Mouse (Mus musculus) midbrain, embryonic 15.5 days (tissue): ENCODE data around the gene Plcg2. TPM values are rescaled to one million over a fixed set of nuclear protein-coding genes. Genes with fewer than 3 reads are reported as not detected.
A peak's percentile ranks its signal among the peaks of the same experiment; 100 is the strongest.

Experiments
- ATAC-seq: fragments of 200-750 bp; cut with Nextera tagmentation; replicated peaks from 2 replicates; pipeline ENCODE4 v1.8.0; 2017; ENCODE audit warnings: moderate TSS enrichment
- H3K27ac ChIP-seq: fragments of 300-500 bp; sonication (generic); 2 replicates; pipeline ENCODE4 v1.5.1; 2015; ENCODE audit warnings: mild to moderate bottlenecking, inconsistent platforms
- H3K27me3 ChIP-seq: fragments of 300-500 bp; sonication (generic); replicated peaks from 2 replicates; pipeline ENCODE4 v1.6.1; 2015; ENCODE audit warnings: inconsistent platforms
- H3K36me3 ChIP-seq: fragments of 300-500 bp; sonication (generic); replicated peaks from 2 replicates; pipeline ENCODE4 v1.6.1; 2015; ENCODE audit warnings: inconsistent platforms
- H3K4me1 ChIP-seq: fragments of 300-500 bp; sonication (generic); 2 replicates; pipeline ENCODE4 v1.6.1; 2015; ENCODE audit warnings: inconsistent platforms
- H3K4me2 ChIP-seq: fragments of 300-500 bp; sonication (generic); 2 replicates; pipeline ENCODE4 v1.6.1; 2015; ENCODE audit warnings: inconsistent platforms, mild to moderate bottlenecking, moderate library complexity
- H3K4me3 ChIP-seq: fragments of 300-500 bp; sonication (generic); 2 replicates; pipeline ENCODE4 v1.5.1; 2015; ENCODE audit warnings: mild to moderate bottlenecking, inconsistent platforms
- H3K9ac ChIP-seq: fragments of 300-500 bp; sonication (generic); 2 replicates; pipeline ENCODE4 v1.6.1; 2015; ENCODE audit warnings: mild to moderate bottlenecking, inconsistent platforms
- H3K9me3 ChIP-seq: fragments of 300-500 bp; sonication (generic); 2 replicates; pipeline ENCODE4 v1.6.1; 2016; ENCODE audit warnings: inconsistent platforms
- whole genome bisulfite sequencing: fragments of 180-500 bp; shearing (Covaris S2); methylation state at CpG from one replicate; pipeline ENCODE4 v1.1.7; 2015; ENCODE audit warnings: mixed read lengths; 5-methylcytosine and 5-hydroxymethylcytosine counted together
- polyA plus RNA-seq: library from polyadenylated mRNA; unstranded; fragments of >200 nt; fragmentation: Nextera tagmentation; extraction: Ambion mirVana; gene quantifications from 2 replicates; pipeline ENCODE4 v1.2.1, GENCODE M21; 2015

Plcg2 gene
- polyA plus RNA-seq, 1 experiment from 2014 or later, result 0.90 TPM

DNA sequence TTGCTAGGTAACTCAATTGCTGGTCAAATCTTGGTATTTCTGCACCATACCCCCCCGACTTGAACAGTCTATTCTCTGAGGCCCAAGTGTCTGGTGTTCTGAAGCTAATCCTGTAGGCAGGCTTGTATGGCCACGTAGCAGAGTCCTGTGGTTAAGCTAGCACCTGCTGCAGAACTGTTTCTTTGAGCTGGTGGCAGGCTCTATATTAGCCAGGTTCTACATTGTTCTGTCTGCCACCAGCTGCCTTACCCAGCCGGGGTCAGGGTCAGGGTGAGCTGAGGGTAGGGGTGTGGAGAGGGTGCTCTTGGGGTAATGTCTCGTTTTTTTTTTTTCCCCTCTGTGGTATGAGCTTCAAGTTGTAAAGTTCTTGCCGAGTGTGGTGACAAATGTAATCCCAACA, 31.1 kb downstream of the Plcg2 start:
- H3K4me3 ChIP-seq, result no peak overlapping the region
- no peaks in the 10 kb centered on the region for H3K4me1 ChIP-seq
- ATAC-seq, result no peak
- H3K27ac ChIP-seq, result no peak overlapping the region
- no peak overlapping the region for H3K4me2 ChIP-seq
- no peak overlapping the region for H3K9ac ChIP-seq
- no peaks in the 10 kb centered on the region for H3K9me3 ChIP-seq
- no peaks in the 10 kb centered on the region for H3K36me3 ChIP-seq
- 65% methylated on average over 5 of the region's 5 CpGs for WGBS
- no peaks in the 10 kb centered on the region for H3K27me3 ChIP-seq

DNA sequence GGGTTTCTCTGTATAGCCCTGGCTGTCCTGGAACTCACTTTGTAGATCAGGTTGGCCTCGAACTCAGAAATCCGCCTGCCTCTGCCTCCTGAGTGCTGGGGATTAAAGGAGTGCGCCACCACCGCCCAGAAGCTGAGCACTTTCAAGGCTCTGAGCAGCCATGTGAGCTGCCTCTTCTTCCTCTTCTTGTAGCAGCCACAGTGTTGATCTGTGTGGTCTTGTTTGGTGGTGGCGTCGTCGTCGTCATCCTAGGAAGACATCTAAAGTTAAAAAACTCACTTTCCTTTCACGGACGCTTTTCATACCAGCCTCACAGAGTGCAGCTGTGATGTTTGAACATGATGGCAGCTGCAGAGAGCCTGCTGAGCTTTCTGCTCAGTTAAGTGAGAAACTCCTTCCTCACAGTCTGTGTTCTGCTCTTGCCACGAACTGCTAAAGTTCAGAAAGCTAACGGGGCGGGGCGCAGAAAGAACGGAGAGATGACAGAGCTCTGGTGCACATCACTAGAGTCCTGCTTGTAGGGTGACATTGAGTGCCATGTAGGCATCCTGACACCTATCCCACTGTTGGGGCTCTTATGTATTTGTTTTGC, 34.4 kb downstream of the Plcg2 start:
- Histone ChIP-seq H3K9me3 (no peaks in the 10 kb centered on the region), H3K9ac (no peak overlapping the region), H3K4me2 (no peak overlapping the region), H3K4me3 (no peak overlapping the region), H3K36me3 (no peaks in the 10 kb centered on the region), H3K27me3 (no peaks in the 10 kb centered on the region), H3K27ac (no peak overlapping the region), H3K4me1 (no peaks in the 10 kb centered on the region)
- WGBS, result 89% methylated on average over 15 of the region's 15 CpGs
- no peak for ATAC-seq

DNA sequence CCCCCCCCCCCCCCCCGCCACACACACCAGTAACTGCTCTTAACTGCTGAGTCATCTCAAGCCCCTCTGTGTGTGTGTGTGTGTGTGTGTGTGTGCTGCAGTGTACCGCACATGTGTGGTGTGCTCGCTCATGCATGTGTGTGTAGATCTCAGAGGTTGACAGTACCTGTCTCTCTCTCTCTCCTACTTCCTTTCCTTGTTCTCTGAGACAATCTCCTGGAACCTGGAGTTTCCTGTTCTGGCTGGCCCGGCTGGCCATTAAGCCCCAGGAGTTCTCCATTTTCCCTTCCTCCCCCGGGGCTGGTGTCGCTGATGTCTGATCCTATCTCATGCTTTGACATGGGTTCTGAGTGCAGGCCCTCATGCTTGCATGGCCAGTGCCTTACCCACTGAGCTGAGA, 38.8 kb downstream of the Plcg2 start:
- Histone ChIP-seq H3K4me2 (no peak overlapping the region), H3K9me3 (no peaks in the 10 kb centered on the region), H3K4me3 (no peak overlapping the region), H3K36me3 (no peaks in the 10 kb centered on the region), H3K4me1 (no peaks in the 10 kb centered on the region), H3K9ac (no peak overlapping the region), H3K27me3 (no peaks in the 10 kb centered on the region), H3K27ac (no peak overlapping the region)
- no peak for ATAC-seq
- WGBS, result 86% methylated on average over 5 of the region's 6 CpGs

DNA sequence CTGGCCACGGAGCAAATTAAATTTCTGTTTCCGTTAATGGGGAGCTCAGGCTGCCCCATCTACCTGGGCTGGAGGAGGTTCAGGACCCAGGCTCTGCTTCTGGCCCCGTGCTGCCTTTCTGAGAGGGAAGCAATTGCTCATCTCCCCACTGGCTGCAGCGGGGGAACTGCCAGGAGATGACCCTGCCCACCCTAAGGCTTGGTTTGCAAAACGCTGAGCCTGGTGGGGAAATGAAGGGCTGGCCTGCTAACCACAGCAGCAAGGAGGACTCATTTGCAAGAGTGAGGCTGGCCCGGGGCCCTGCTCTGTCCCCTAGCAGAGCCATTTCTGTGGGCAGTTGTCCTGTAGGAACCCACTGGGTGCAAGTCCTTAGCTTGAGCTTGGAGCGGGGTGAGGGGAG, 39.7 kb downstream of the Plcg2 start:
- Histone ChIP-seq H3K4me1 (no peaks in the 10 kb centered on the region), H3K4me3 (no peak overlapping the region), H3K36me3 (no peaks in the 10 kb centered on the region), H3K27me3 (no peaks in the 10 kb centered on the region), H3K9me3 (no peaks in the 10 kb centered on the region), H3K27ac (no peak overlapping the region), H3K4me2 (no peak overlapping the region), H3K9ac (no peak overlapping the region)
- WGBS, result 75% methylated on average over 7 of the region's 7 CpGs
- no peak for ATAC-seq

DNA sequence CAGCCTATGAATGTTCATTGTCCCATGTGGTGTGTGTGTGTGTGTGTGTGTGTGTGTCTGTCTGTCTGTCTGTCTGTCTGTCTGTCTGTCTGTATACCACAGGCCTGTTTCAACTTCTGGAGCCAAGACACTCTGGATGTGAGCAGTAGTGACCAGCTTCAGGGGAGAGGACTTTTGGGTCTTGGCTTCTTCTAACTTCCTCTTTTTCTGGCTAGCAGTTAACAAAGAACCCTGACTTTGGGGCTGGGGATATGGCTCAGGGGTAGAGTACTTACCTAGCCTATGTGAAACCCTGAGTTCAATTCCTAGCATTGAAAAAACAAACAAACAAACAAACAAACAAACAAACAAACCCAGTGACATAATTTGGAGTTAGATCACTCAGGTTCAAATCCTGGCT, 44.9 kb downstream of the Plcg2 start:
- no peaks in the 10 kb centered on the region for H3K27me3 ChIP-seq
- no peak overlapping the region for H3K4me3 ChIP-seq
- no peak overlapping the region for H3K27ac ChIP-seq
- H3K36me3 ChIP-seq, result no peaks in the 10 kb centered on the region
- no peak overlapping the region for H3K4me2 ChIP-seq
- H3K4me1 ChIP-seq, result no peaks in the 10 kb centered on the region
- H3K9me3 ChIP-seq, result no peaks in the 10 kb centered on the region
- H3K9ac ChIP-seq, result no peak overlapping the region
- no peak for ATAC-seq

DNA sequence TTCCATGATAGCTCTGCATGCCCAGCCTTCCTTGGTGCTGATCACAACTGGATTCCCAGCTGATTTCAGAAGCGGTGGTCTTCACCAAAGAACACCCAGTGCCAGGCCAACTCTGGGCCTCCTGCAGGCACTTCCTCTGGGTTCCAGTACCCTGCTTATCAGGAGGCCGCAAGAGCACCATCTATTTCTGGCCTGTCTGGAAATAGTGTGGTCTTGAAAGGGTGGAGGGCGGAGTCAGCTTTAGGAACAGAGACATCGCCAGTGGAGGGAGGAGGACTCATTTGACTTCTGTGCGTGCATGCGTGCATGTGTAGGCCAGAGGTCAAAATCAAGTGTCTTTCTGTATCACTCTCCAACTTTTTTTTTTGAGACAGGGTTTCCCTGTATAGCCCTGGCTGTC, 45.7 kb downstream of the Plcg2 start:
- Histone ChIP-seq H3K27ac (no peak overlapping the region), H3K36me3 (no peaks in the 10 kb centered on the region), H3K9ac (no peak overlapping the region), H3K27me3 (no peaks in the 10 kb centered on the region), H3K4me1 (no peaks in the 10 kb centered on the region), H3K9me3 (no peaks in the 10 kb centered on the region), H3K4me3 (no peak overlapping the region), H3K4me2 (no peak overlapping the region)
- no peak for ATAC-seq
- 87% methylated on average over 6 of the region's 6 CpGs for WGBS

DNA sequence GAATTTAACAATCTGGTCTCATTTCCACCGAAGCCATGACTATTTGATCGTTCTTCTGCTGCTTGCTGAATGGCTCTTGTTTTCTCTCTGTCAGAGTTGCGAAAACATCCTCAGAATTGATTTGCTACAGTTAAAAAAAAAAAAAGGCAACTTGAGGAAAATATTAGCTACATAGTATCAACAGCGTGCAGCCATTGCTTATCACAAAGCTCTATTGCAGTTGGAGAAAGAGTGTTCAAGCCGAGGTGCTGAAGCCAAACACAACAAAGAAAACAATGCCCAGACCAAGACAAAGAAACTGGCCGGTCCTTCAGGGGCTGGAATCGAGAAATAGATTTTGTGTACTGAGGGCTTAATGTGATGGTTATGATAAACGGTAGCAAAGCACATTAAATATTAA, 47.0 kb downstream of the Plcg2 start:
- Histone ChIP-seq H3K9ac (no peak overlapping the region), H3K9me3 (no peaks in the 10 kb centered on the region), H3K27ac (no peak overlapping the region), H3K4me1 (no peaks in the 10 kb centered on the region), H3K4me2 (no peak overlapping the region), H3K4me3 (no peak overlapping the region), H3K27me3 (no peaks in the 10 kb centered on the region), H3K36me3 (no peaks in the 10 kb centered on the region)
- 49% methylated on average over 8 of the region's 8 CpGs for WGBS
- no peak for ATAC-seq

DNA sequence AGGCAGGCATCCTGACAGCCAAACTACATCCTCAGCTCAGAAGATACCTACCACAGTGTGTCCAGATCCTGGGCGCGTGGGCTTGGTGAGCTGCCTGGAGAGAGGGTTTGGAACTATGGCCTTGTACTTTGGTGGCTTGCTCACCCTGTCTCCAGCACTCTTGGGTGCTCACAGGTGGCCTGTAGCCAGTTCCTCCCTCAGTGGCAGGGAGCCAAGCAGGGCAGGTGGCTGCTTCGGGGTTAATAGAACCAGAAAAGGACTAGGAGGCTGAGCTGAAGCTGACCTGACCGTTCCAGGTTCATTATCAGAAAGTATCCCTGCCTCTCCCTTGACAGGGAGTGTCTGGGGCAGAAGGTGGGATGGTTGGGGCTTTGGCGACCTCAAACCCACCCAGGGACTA, 48.3 kb downstream of the Plcg2 start:
- H3K9ac ChIP-seq, result no peak overlapping the region
- no peaks in the 10 kb centered on the region for H3K36me3 ChIP-seq
- H3K27me3 ChIP-seq, result no peaks in the 10 kb centered on the region
- H3K27ac ChIP-seq, result no peak overlapping the region
- H3K4me1 ChIP-seq, result no peaks in the 10 kb centered on the region
- H3K9me3 ChIP-seq, result no peaks in the 10 kb centered on the region
- WGBS, result 83% methylated on average over 5 of the region's 5 CpGs
- H3K4me2 ChIP-seq, result no peak overlapping the region
- no peak overlapping the region for H3K4me3 ChIP-seq
- ATAC-seq, result no peak

DNA sequence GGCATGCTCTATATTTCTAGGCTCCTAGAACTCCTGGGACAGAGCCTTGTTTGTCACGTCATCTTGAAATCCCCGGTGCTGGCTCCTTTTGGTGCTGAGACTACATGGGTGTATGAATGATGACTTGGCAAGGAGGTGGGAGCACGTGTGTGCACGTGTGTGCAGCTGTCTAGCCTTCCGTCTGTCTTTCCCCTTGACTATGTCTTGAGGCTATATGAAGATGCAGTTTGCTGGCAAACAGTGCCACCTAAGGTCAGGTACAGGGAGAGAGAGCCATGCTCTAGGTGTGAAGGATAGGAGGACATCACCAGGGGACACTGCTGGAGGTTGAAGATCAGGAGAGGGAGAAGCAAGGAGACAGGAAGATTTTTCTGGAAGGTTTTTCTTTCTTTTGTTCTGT, 49.9 kb downstream of the Plcg2 start:
- WGBS, result 89% methylated on average over 5 of the region's 5 CpGs
- Histone ChIP-seq H3K4me3 (no peak overlapping the region), H3K27me3 (no peaks in the 10 kb centered on the region), H3K27ac (no peak overlapping the region), H3K4me2 (no peak overlapping the region), H3K4me1 (no peaks in the 10 kb centered on the region), H3K9ac (no peak overlapping the region), H3K36me3 (no peaks in the 10 kb centered on the region), H3K9me3 (no peaks in the 10 kb centered on the region)
- ATAC-seq, result no peak

DNA sequence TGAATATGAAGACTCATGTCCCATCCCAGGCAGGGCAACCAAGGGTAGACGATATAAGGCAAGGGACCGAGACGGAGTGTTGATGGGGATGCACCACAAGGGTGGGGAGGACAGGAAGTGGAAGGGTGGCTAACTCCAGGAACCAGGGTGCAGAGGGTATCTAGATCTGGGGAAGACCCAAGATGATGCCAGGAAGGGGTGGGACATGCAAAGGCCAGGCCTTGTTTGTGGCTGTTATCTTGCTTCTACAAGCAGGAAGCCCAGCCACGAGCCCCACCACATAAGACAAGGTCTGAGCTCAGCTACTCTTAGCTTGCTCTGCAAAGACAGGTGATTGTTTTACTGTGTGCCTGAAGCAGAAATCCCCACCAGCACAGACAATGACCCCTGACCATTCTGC, 50.4 kb downstream of the Plcg2 start:
- H3K4me2 ChIP-seq, result no peak overlapping the region
- no peaks in the 10 kb centered on the region for H3K36me3 ChIP-seq
- no peaks in the 10 kb centered on the region for H3K4me1 ChIP-seq
- WGBS, result 84% methylated on average over 4 of the region's 4 CpGs
- no peak overlapping the region for H3K4me3 ChIP-seq
- H3K27me3 ChIP-seq, result no peaks in the 10 kb centered on the region
- no peak for ATAC-seq
- no peak overlapping the region for H3K9ac ChIP-seq
- H3K9me3 ChIP-seq, result no peaks in the 10 kb centered on the region
- H3K27ac ChIP-seq, result no peak overlapping the region

DNA sequence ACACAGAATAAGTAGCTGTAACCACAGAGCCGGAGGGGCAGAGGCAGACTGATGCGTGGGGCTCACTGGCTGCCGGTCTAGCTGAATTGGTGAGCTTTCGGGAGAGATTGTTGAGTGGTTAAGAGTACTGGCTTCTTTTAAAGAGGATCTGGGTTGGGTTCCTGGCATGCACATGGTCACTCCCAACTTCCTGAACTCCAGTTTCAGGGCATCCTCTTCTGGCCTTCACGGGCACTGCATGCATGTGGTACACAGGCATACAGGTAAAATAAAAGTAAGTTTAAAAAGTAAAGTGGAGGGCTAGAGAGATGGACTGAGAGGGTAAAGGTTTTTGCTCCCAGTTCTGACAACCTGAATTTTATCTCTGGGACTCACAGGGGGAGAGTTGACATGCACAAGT, 52.4 kb downstream of the Plcg2 start:
- Histone ChIP-seq H3K9ac (no peak overlapping the region), H3K4me1 (no peaks in the 10 kb centered on the region), H3K27ac (no peak overlapping the region), H3K36me3 (no peaks in the 10 kb centered on the region), H3K4me2 (no peak overlapping the region), H3K4me3 (no peak overlapping the region), H3K27me3 (no peaks in the 10 kb centered on the region), H3K9me3 (no peaks in the 10 kb centered on the region)
- 87% methylated on average over 5 of the region's 5 CpGs for WGBS
- no peak for ATAC-seq

DNA sequence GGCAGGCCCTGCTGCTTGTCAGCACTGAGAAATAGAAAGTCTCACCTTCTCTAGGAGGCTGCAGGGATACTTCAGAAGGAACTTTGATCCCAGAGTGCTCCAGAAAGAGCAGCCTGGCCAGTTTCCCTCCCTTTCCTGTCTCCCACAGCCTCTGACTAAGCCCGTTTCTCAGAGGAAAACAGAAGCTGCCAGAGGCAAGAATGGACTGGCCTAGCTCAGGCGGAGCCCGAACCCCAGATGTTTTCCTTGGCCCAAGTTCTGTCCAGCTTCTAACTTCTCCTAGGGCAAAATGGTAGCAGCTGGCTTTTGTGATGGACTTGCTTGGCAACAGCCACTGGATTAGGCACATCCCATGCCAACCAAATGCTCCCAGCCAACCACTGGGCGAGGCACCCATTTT, 62.9 kb downstream of the Plcg2 start:
- Histone ChIP-seq H3K4me1 (peaks cover 7% of the 10 kb centered on the region; the same call in 1 of the 2 replicates), H3K9ac (no peak overlapping the region), H3K4me3 (no peak overlapping the region), H3K27ac (no peak overlapping the region), H3K9me3 (no peaks in the 10 kb centered on the region), H3K27me3 (0 out of 2 replicates have a peak, but pooled peaks cover 6% of the 10 kb centered on the region), H3K4me2 (no peak overlapping the region), H3K36me3 (no peaks in the 10 kb centered on the region)
- no peak for ATAC-seq
- WGBS, result 80% methylated on average over 4 of the region's 4 CpGs

DNA sequence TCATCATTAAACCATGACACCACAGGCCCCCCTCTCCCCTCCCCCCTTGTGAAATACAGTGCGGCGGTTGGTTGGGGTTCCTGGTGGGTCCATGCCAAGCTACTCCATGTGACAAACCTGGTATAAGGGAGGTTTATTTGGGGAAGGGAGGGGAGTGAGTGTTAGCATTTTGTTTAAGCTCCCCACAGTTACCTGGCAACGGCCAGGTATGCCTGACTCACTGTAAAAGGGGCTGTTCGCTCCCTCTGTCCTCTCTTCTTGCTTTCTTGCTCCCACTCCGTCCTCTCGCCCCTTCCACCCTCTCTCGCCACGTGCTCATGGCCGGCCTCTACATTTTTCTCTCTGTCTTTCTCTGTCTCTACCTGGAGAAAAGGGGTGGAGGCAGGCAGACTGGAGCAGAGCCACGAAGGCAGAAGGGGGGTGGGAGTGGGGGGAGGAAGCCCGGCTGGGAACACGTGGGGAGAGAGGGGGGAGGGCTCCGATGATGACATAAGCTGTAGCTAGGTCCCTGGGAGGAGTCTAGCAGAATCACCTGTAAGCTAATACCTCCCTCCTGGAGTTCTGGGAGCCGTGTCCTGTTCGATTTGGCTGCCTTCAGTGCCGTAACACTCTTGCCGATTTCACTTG, 63.8 kb downstream of the Plcg2 start:
- no peak overlapping the region for H3K27ac ChIP-seq
- H3K4me3 ChIP-seq, result peak overlapping the region; percentile 9; the same call in 1 of the 2 replicates
- 19% methylated on average over 17 of the region's 17 CpGs for WGBS
- ATAC-seq, result peak; percentile 37
- H3K27me3 ChIP-seq, result 0 out of 2 replicates have a peak, but pooled peaks cover 6% of the 10 kb centered on the region
- peaks cover 7% of the 10 kb centered on the region; the same call in 1 of the 2 replicates for H3K4me1 ChIP-seq
- no peaks in the 10 kb centered on the region for H3K36me3 ChIP-seq
- peak overlapping the region; percentile 32 for H3K4me2 ChIP-seq
- no peaks in the 10 kb centered on the region for H3K9me3 ChIP-seq
- H3K9ac ChIP-seq, result no peak overlapping the region
